Mouse (Mus musculus) urinary bladder, postnatal 25 days (tissue): ENCODE data around the gene Cenps.
"Not testable (repeated sequence)": the region's sequence is repeated elsewhere in the genome, so short reads cannot be mapped to it uniquely, and the experiment has no call there.

Experiments used
- DNase-seq: peaks from one replicate; pipeline ENCODE4 v3.0.0; 2022; ENCODE audit warnings: low spot score

Cenps gene

GRCm38 (mm10) chr4:149136982-149137770, at the start of gene Cenps:
Gene Cenps (minus strand): TSS chr4:149137629.
- peak; percentile 93 for DNase-seq

- no peak for DNase-seq
These were observed 45.3 kb upstream of the Cenps start for GRCm38 (mm10) chr4:149182755-149183154.

GRCm38 (mm10) chr4:149182192-149182591, 44.8 kb upstream of the Cenps start:
- DNase-seq, result no peak

GRCm38 (mm10) chr4:149179573-149179972, 42.1 kb upstream of the Cenps start:
- no peak for DNase-seq

GRCm38 (mm10) chr4:149179160-149179559, 41.7 kb upstream of the Cenps start:
- DNase-seq, result no peak

- no peak for DNase-seq
These were observed 40.9 kb upstream of the Cenps start for GRCm38 (mm10) chr4:149178328-149178727.

- DNase-seq, result no peak
These were observed 39.6 kb upstream of the Cenps start for GRCm38 (mm10) chr4:149177046-149177445.

GRCm38 (mm10) chr4:149176645-149177044, 39.2 kb upstream of the Cenps start:
- DNase-seq, result no peak

- DNase-seq, result no peak
These were observed 36.2 kb upstream of the Cenps start for GRCm38 (mm10) chr4:149173661-149174060.

GRCm38 (mm10) chr4:149172666-149173065, 35.2 kb upstream of the Cenps start:
- DNase-seq, result no peak

GRCm38 (mm10) chr4:149172083-149172482, 34.7 kb upstream of the Cenps start:
- DNase-seq, result no peak

GRCm38 (mm10) chr4:149171581-149171981, 34.2 kb upstream of the Cenps start:
- no peak for DNase-seq

GRCm38 (mm10) chr4:149170394-149170931, 33.0 kb upstream of the Cenps start:
- peak; percentile 46 for DNase-seq

- DNase-seq, result not testable (repeated sequence)
These were observed 32.5 kb upstream of the Cenps start for GRCm38 (mm10) chr4:149169926-149170325.

- no peak for DNase-seq
These were observed 30.6 kb upstream of the Cenps start for GRCm38 (mm10) chr4:149168016-149168415.

- no peak for DNase-seq
These were observed 29.7 kb upstream of the Cenps start for GRCm38 (mm10) chr4:149166957-149167611.

GRCm38 (mm10) chr4:149166215-149166946, 29.0 kb upstream of the Cenps start, which contains the start of gene Pgd:
Gene Pgd (minus strand): TSS chr4:149166771.
- peak; percentile 91 for DNase-seq

- DNase-seq, result no peak
These were observed 26.7 kb upstream of the Cenps start for GRCm38 (mm10) chr4:149164150-149164549.

GRCm38 (mm10) chr4:149163196-149163595, 25.8 kb upstream of the Cenps start:
- no peak for DNase-seq

GRCm38 (mm10) chr4:149161166-149161565, 23.7 kb upstream of the Cenps start:
- no peak for DNase-seq

GRCm38 (mm10) chr4:149159891-149160290, 22.5 kb upstream of the Cenps start:
- DNase-seq, result no peak

GRCm38 (mm10) chr4:149159203-149159602, 21.8 kb upstream of the Cenps start:
- no peak for DNase-seq
